Mouse (Mus musculus) forebrain, embryonic 15.5 days (tissue): ENCODE data around the gene 4933400A11Rik. TPM values are rescaled to one million over a fixed set of nuclear protein-coding genes. Genes with fewer than 3 reads are reported as not detected.

Source experiments
- ATAC-seq: fragments of 200-750 bp; cut with Nextera tagmentation; replicated peaks from 2 replicates; pipeline ENCODE4 v1.8.0; 2017; ENCODE audit warnings: mild to moderate bottlenecking, moderate TSS enrichment, moderate library complexity
- H3K27ac ChIP-seq: fragments of 300-500 bp; sonication (generic); replicated peaks from 2 replicates; pipeline ENCODE4 v1.5.1; 2015; ENCODE audit warnings: mild to moderate bottlenecking, inconsistent platforms
- H3K27me3 ChIP-seq: fragments of 300-500 bp; sonication (generic); 2 replicates; pipeline ENCODE4 v1.6.1; 2015; ENCODE audit warnings: inconsistent platforms
- H3K36me3 ChIP-seq: fragments of 300-500 bp; sonication (generic); 2 replicates; pipeline ENCODE4 v1.6.1; 2015; ENCODE audit warnings: mild to moderate bottlenecking, inconsistent platforms
- H3K4me1 ChIP-seq: fragments of 300-500 bp; sonication (generic); 2 replicates; pipeline ENCODE4 v1.6.1; 2015; ENCODE audit warnings: inconsistent platforms
- H3K4me2 ChIP-seq: fragments of 300-500 bp; sonication (generic); replicated peaks from 2 replicates; pipeline ENCODE4 v1.6.1; 2015; ENCODE audit warnings: mild to moderate bottlenecking, inconsistent platforms
- H3K4me3 ChIP-seq: fragments of 300-500 bp; sonication (generic); 2 replicates; pipeline ENCODE4 v1.5.1; 2015; ENCODE audit warnings: mild to moderate bottlenecking, inconsistent platforms
- H3K9ac ChIP-seq: fragments of 300-500 bp; sonication (generic); replicated peaks from 2 replicates; pipeline ENCODE4 v1.6.1; 2015; ENCODE audit warnings: mild to moderate bottlenecking, inconsistent platforms
- H3K9me3 ChIP-seq: fragments of 300-500 bp; sonication (generic); 2 replicates; pipeline ENCODE4 v1.6.1; 2016; ENCODE audit warnings: inconsistent platforms
- WGBS: fragments of 180-500 bp; shearing (Covaris S2); methylation state at CpG from one replicate; pipeline ENCODE4 v1.1.7; 2015; ENCODE audit warnings: mixed read lengths; 5-methylcytosine and 5-hydroxymethylcytosine counted together
- polyA plus RNA-seq: library from polyadenylated mRNA; unstranded; fragments of >200 nt; fragmentation: Nextera tagmentation; extraction: Ambion mirVana; gene quantifications from 2 replicates; pipeline ENCODE4 v1.2.1, GENCODE M21; 2015

Gene 4933400A11Rik
- polyA plus RNA-seq, 1 experiment from 2014 or later = not detected

DNA sequence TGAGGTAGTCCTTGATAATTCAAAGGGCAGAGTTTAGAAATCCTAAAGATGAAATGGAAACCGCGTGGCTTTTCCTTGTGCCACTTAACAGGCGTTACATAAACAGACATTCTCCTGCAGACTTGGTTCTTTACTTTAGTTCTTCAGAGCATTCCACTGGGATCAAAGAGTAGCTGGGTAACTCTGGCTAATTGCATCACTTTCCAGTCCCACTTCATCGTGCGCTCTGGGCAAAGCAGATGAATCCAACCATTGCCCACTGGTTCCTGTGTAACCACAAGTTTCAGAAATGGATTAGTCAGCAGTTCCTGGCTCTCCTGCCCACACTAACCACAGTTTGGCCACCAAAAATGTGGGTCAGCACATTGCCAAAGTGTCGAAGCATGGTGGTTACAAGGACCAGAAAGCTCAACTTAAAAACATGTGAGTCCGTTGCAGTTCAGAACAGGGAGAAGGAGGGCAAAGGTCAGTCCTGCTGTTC lies 15.4 kb upstream of the 4933400A11Rik start:
- no peak overlapping the region for H3K27ac ChIP-seq
- H3K9ac ChIP-seq = no peak overlapping the region
- no peak overlapping the region for H3K4me2 ChIP-seq
- no peaks in the 10 kb centered on the region for H3K36me3 ChIP-seq
- 54% methylated on average over 7 of the region's 7 CpGs for WGBS
- peaks cover 3% of the 10 kb centered on the region; the same call in 1 of the 2 replicates for H3K27me3 ChIP-seq
- no peaks in the 10 kb centered on the region for H3K9me3 ChIP-seq
- no peak overlapping the region for H3K4me3 ChIP-seq
- no peaks in the 10 kb centered on the region for H3K4me1 ChIP-seq
- ATAC-seq = no peak

GRCm38 (mm10) chrX:169794421-169794820 lies 15.0 kb upstream of the 4933400A11Rik start:
- 72% methylated on average over 4 of the region's 4 CpGs for WGBS
- H3K9me3 ChIP-seq = no peaks in the 10 kb centered on the region
- H3K27me3 ChIP-seq = peaks cover 3% of the 10 kb centered on the region; the same call in 1 of the 2 replicates
- H3K4me2 ChIP-seq = no peak overlapping the region
- no peaks in the 10 kb centered on the region for H3K4me1 ChIP-seq
- no peak overlapping the region for H3K9ac ChIP-seq
- no peak overlapping the region for H3K4me3 ChIP-seq
- no peak overlapping the region for H3K27ac ChIP-seq
- no peak for ATAC-seq
- H3K36me3 ChIP-seq = no peaks in the 10 kb centered on the region

DNA sequence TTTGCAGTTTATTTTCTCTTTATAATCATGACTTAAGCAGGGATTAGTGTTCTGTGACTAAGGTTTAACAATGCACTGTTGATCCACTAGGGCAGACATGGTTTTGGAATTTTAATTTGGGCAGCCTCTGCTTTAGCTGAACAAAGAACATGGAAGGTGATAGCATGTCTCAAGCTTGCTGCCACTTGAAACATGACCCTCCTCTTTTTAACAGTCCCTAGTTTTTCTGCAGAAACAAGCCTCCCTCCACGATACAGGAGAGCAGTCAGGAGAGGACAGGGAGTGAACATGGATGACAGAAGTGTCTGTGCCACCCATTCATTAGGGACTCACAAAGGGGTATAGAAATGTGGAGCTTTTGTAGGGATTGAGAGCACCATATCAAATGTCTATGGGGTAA lies 13.4 kb upstream of the 4933400A11Rik start:
- no peaks in the 10 kb centered on the region for H3K9me3 ChIP-seq
- no peak overlapping the region for H3K27ac ChIP-seq
- H3K9ac ChIP-seq = no peak overlapping the region
- H3K4me1 ChIP-seq = no peaks in the 10 kb centered on the region
- no peaks in the 10 kb centered on the region for H3K36me3 ChIP-seq
- H3K4me2 ChIP-seq = no peak overlapping the region
- H3K4me3 ChIP-seq = no peak overlapping the region
- ATAC-seq = no peak
- H3K27me3 ChIP-seq = peaks cover 3% of the 10 kb centered on the region; the same call in 1 of the 2 replicates
- WGBS = 23% methylated on average over 1 of the region's 1 CpGs

DNA sequence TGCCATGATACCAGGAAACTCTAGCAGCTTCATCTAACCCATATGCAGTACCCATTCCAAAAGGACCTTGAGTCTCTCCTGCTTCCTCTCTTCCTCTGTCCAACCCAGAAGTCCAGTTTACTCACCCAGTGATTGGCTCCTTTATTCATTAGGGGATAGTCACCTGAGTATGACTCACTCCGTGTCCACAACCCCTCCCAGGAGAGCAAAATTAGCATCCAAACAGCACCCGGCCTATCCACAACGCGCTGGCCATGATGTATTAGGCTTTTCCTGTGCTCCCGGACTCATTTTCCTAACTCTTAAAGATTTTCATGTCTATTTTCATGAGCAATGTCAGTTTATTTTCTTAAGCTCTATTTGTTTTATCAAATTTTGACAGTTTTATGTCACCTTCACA lies 10.3 kb upstream of the 4933400A11Rik start:
- Histone ChIP-seq H3K36me3 (no peaks in the 10 kb centered on the region), H3K9me3 (no peaks in the 10 kb centered on the region), H3K9ac (no peak overlapping the region), H3K4me1 (no peaks in the 10 kb centered on the region), H3K27ac (no peak overlapping the region), H3K27me3 (peaks cover 3% of the 10 kb centered on the region; the same call in 1 of the 2 replicates), H3K4me2 (no peak overlapping the region), H3K4me3 (no peak overlapping the region)
- no peak for ATAC-seq
- 84% methylated on average over 5 of the region's 5 CpGs for WGBS

- Histone ChIP-seq H3K4me3 (no peak overlapping the region), H3K9ac (no peak overlapping the region), H3K4me1 (no peaks in the 10 kb centered on the region), H3K4me2 (no peak overlapping the region), H3K27ac (no peak overlapping the region), H3K9me3 (no peaks in the 10 kb centered on the region), H3K27me3 (no peaks in the 10 kb centered on the region), H3K36me3 (no peaks in the 10 kb centered on the region)
- WGBS = 76% methylated on average over 3 of the region's 3 CpGs
- no peak for ATAC-seq
Observed at GRCm38 (mm10) chrX:169758001-169758400, 21.4 kb downstream of the 4933400A11Rik start.

- Histone ChIP-seq H3K36me3 (no peaks in the 10 kb centered on the region), H3K4me3 (no peak overlapping the region), H3K27me3 (no peaks in the 10 kb centered on the region), H3K9me3 (no peaks in the 10 kb centered on the region), H3K4me1 (no peaks in the 10 kb centered on the region), H3K9ac (no peak overlapping the region), H3K4me2 (no peak overlapping the region), H3K27ac (no peak overlapping the region)
- 30% methylated on average over 3 of the region's 3 CpGs for WGBS
- no peak for ATAC-seq
Observed at GRCm38 (mm10) chrX:169735387-169735969, 44.0 kb downstream of the 4933400A11Rik start.

Other genes with a start within 250 kb of the 4933400A11Rik start
- gene Mid1, start 94.4 kb downstream of the 4933400A11Rik start, polyA plus RNA-seq = 8.6 and 10.3 TPM in 2 replicates
- gene Gm21887, start 230.0 kb upstream of the 4933400A11Rik start, polyA plus RNA-seq = 189 and 242 TPM in 2 replicates